Mouse (Mus musculus) embryonic fibroblast, embryonic 13.5 days (primary cell): ENCODE measurements around the gene Aasdh. TPM values are rescaled to one million over a fixed set of nuclear protein-coding genes. Genes with fewer than 3 reads are reported as not detected.
A peak's percentile ranks its signal among the peaks of the same experiment; 100 is the strongest.

Experiments
- H3K27ac ChIP-seq: 2 replicates; pipeline ENCODE4 v1.5.1; 2012; ENCODE audit warnings: low read length, control low read depth, inconsistent platforms; ENCODE audit not compliant: insufficient read depth
- H3K4me1 ChIP-seq: 2 replicates; pipeline ENCODE4 v1.6.1; 2011; ENCODE audit warnings: low read length; ENCODE audit not compliant: control insufficient read depth, insufficient read depth
- H3K4me3 ChIP-seq: 2 replicates; pipeline ENCODE4 v1.5.1; 2011; ENCODE audit warnings: mild to moderate bottlenecking, control low read depth, low read length; ENCODE audit not compliant: insufficient read depth
- CTCF ChIP-seq: IDR thresholded peaks from 2 replicates; pipeline ENCODE4 v1.5.1; 2011; ENCODE audit warnings: mild to moderate bottlenecking, control low read depth, low read length, moderate library complexity, borderline replicate concordance; ENCODE audit not compliant: insufficient read depth
- POLR2A ChIP-seq: IDR thresholded peaks from 2 replicates; pipeline ENCODE4 v1.6.1; 2011; ENCODE audit warnings: low read depth, mild to moderate bottlenecking, control low read depth, low read length, moderate library complexity
- polyA plus RNA-seq: library from polyadenylated mRNA; stranded (reverse); fragments of >200 nt; gene quantifications from 2 replicates; pipeline ENCODE4 v1.2.4, GENCODE M21; 2011; ENCODE audit warnings: low read depth; ENCODE audit not compliant: missing spikeins, insufficient read length

Gene Aasdh
- polyA plus RNA-seq, 1 experiment = 20.2 TPM

- Histone ChIP-seq H3K4me3 (no peak overlapping the region), H3K4me1 (peaks cover 4% of the 10 kb centered on the region; the same call in 1 of the 2 replicates), H3K27ac (no peak overlapping the region)
- TF ChIP-seq POLR2A = no peak
- TF ChIP-seq CTCF = no peak
Measured at GRCm38 (mm10) chr5:76945678-76946033, 40.3 kb upstream of the Aasdh start.

- no peak overlapping the region for H3K27ac ChIP-seq
- H3K4me1 ChIP-seq = peaks cover 4% of the 10 kb centered on the region; the same call in 1 of the 2 replicates
- no peak overlapping the region for H3K4me3 ChIP-seq
- TF ChIP-seq POLR2A (no peak), CTCF (no peak)
Measured at GRCm38 (mm10) chr5:76944965-76945677, 39.8 kb upstream of the Aasdh start.

DNA sequence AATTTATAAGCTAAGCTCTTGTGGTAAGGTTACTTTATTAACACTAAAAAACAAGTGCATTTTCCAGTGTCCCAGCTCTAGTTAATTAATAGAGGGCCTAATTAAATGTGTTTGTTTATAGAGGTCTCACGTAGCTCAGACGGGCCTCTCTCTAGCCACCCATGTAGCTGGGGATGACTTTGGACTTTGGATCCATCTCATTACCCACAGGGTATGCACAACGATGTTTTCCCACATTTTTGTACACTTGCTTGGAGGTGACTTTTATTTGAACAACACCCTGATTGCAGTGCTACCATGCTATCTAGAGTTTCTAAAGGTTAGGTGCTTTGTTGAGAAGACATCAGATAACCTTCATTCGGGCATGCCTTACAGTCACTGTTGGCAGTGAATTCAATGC lies 37.2 kb upstream of the Aasdh start:
- Histone ChIP-seq H3K4me3 (no peak overlapping the region), H3K4me1 (peaks cover 2% of the 10 kb centered on the region; the same call in 1 of the 2 replicates), H3K27ac (no peak overlapping the region)
- TF ChIP-seq CTCF (no peak), POLR2A (no peak)

- TF ChIP-seq CTCF (no peak), POLR2A (no peak)
- H3K4me1 ChIP-seq = peaks cover 2% of the 10 kb centered on the region; the same call in 1 of the 2 replicates
- no peak overlapping the region for H3K4me3 ChIP-seq
- no peak overlapping the region for H3K27ac ChIP-seq
Measured at GRCm38 (mm10) chr5:76941975-76942374, 36.7 kb upstream of the Aasdh start.

GRCm38 (mm10) chr5:76939717-76940116 lies 34.4 kb upstream of the Aasdh start:
- no peak for TF ChIP-seq CTCF
- no peak for TF ChIP-seq POLR2A
- H3K4me1 ChIP-seq = peaks cover 2% of the 10 kb centered on the region; the same call in 1 of the 2 replicates
- no peak overlapping the region for H3K27ac ChIP-seq

DNA sequence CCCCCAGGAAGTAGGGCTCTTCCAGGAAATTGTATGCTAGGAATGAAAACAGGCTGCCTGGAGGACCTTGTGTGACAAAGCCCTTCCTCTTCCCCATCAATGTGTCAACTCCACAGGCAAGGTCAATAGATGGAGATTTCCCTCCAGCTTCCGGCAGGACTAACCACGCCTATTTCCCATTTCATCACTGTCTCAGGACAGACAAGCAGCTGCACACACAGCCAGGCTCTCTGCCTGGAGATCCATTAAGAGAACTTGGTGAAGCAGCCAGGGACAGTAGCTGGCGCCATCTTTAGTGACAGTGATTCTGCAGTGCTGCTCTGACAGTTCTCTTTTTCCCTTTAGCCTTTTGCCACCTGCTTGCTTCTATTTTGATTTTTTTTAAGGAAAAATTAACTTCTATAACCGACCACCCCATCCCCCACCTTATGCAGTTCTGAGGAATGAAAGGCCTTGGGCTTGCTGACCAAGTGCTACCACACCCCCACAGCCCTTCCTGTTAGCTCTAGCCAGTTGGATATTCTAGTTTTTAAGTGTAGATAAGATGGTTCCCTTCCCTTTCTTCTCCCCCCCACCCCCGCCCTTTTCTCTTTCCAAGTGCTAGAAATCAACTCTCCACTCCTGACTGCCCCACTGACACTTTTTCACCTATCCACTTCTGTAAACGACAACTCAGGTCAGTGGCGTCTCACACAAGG lies 24.0 kb upstream of the Aasdh start:
- no peak overlapping the region for H3K27ac ChIP-seq
- H3K4me1 ChIP-seq = peaks cover 4% of the 10 kb centered on the region
- TF ChIP-seq POLR2A (no peak), CTCF (no peak)
- H3K4me3 ChIP-seq = no peak overlapping the region

More at GRCm38 (mm10) chr5:76939717-76940116, 34.4 kb upstream of the Aasdh start:
- no peak overlapping the region for H3K4me3 ChIP-seq

DNA sequence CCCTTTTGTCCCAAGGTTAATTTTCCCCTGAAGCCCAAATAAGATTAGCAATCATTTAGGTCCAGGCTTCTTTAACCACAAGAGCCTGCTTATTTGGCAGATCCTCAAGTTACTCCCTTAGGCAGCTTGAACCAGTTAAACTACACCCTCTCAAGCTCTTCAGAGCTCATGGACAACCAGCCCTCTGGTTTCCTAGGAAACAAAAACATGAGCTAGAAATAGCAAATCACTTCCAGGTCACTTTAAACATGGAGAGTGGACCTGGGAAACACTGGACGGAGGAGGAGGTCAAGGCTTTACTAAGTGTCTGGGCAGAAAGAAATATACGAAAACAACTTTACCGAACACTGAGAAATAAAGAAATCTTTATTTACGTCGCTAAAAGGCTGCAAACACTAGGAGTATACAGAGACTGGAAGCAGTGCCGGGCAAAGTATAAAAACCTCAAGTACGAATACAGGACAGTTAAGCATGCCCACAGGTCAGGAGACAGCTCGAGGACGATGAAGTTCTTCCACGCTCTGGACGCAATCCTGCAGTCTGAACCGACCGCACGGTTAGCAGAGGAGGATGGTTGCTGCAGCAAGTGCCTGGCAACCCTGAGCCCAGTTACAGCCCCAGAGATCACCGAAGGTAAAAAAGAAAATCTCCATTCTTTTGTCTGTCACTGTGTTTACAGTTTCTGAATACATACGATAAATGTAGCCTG lies 23.0 kb upstream of the Aasdh start:
- Histone ChIP-seq H3K4me3 (no peak overlapping the region), H3K27ac (peak overlapping the region; percentile 16; the same call in 1 of the 2 replicates), H3K4me1 (peaks cover 4% of the 10 kb centered on the region)
- no peak for TF ChIP-seq CTCF
- TF ChIP-seq POLR2A = no peak

DNA sequence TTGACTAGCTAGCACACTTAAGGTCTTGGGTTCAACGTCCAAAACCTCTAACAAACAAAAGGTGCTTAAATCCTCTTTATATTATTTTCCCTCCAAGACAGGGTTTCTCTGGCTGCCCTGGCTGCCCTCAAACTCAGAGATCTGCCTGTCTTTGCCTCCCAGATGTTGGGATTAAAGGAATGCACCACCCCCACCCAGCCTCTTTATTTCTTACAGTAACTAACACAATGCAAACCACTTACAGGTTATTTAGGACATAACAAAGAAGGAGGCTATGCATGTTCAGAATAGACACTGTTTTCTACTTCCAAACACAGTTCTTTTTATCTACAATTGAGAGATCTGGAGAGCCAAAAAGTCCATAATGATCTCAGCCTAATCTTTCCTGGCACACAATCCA lies 19.0 kb upstream of the Aasdh start:
- Histone ChIP-seq H3K27ac (no peak overlapping the region), H3K4me3 (no peak overlapping the region), H3K4me1 (peaks cover 6% of the 10 kb centered on the region)
- no peak for TF ChIP-seq POLR2A
- no peak for TF ChIP-seq CTCF

DNA sequence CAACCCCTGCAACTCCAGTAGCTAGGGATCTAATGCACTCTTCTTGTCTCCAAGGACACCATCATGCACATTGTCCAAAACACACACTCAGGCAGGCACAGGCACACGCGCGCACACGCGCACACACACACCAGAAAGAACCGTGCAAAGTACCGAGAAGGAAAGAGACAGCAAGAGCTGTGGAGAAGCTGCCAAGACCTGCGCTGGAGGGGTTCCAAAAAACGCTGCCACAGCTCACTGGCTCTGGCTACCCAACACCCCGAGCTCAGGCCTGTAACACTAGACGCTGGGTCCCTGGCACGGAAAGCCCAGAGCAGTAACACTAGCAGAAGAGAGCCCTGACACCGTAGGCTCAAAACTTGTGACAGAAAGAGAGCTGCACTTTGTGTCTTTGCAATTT lies 18.1 kb upstream of the Aasdh start:
- Histone ChIP-seq H3K4me3 (no peak overlapping the region), H3K27ac (no peak overlapping the region), H3K4me1 (peaks cover 5% of the 10 kb centered on the region)
- TF ChIP-seq CTCF (no peak), POLR2A (no peak)
